In the genomic region with DNA sequence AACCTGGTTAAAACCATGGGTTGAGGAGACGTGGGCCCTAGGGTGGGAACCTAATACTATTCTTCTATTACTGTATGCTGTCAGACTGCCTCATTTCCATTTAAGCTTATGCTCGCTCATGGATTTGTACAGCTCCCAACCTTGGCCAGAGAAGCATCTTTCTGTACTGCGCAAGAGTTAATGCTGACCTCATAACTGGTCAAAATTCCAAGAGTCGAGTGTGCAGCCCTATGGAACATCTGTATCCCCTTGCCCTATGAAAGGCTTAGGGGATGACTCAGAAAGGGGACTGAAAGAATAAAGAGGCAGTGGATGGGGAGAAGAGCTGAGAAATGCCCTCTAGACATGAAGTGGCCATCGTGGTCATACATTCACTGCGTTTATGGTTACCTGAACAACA, we compare ENCODE assay signal across 25 mouse cellular contexts.
"Had no signal": no experiment of that assay in that cellular context is flagged by ENCODE, and none has a peak within 500 bp of the region (broad histone marks: within the 10 kb centered on the region; RNA-seq: fewer than 3 reads in every experiment).

No protein-coding gene starts in this region.

- H3K4me1 ChIP-seq: heart, embryonic 13.5 days; heart, embryonic 15.5 days; hindbrain, embryonic 13.5 days; hindbrain, embryonic 15.5 days; kidney, embryonic 15.5 days had no signal

- H3K9ac ChIP-seq: heart, embryonic 13.5 days; heart, embryonic 15.5 days; hindbrain, embryonic 13.5 days; hindbrain, embryonic 15.5 days; kidney, embryonic 15.5 days; limb, embryonic 13.5 days; limb, embryonic 15.5 days had no signal

- H3K4me3 ChIP-seq: heart, adult 2 months; heart, embryonic 13.5 days; heart, embryonic 15.5 days; hindbrain, embryonic 13.5 days; hindbrain, embryonic 15.5 days; kidney, embryonic 15.5 days; limb, embryonic 13.5 days; limb, embryonic 15.5 days had no signal

- H3K36me3 ChIP-seq: heart, embryonic 13.5 days; heart, embryonic 15.5 days; hindbrain, embryonic 13.5 days; hindbrain, embryonic 15.5 days; kidney, embryonic 15.5 days; limb, embryonic 13.5 days; limb, embryonic 15.5 days had no signal

- ATAC-seq: hindbrain, postnatal 0 days; intestine, embryonic 16.5 days had no signal

- DNase-seq: gastrocnemius, postnatal 14 days; gastrocnemius, postnatal 36 days; heart, adult 11 months; heart, adult 2 months; heart, postnatal 14 days; heart, postnatal 36 days; kidney, adult 11 months; kidney, adult 2 months; kidney, adult 9 months; kidney, postnatal 14 days; kidney, postnatal 36 days; layer of hippocampus, adult 9-11 months; layer of hippocampus, postnatal 36 days; left cerebral cortex, postnatal 4 days had no signal

- H3K27me3 ChIP-seq: heart, embryonic 13.5 days; heart, embryonic 15.5 days; hindbrain, embryonic 13.5 days; hindbrain, embryonic 15.5 days; kidney, embryonic 15.5 days; limb, embryonic 13.5 days; limb, embryonic 15.5 days had no signal

- H3K27ac ChIP-seq: heart, adult 2 months; heart, embryonic 13.5 days; heart, embryonic 15.5 days; hindbrain, embryonic 13.5 days; hindbrain, embryonic 15.5 days; hindbrain, postnatal 0 days; kidney, embryonic 15.5 days; kidney, postnatal 0 days; limb, embryonic 13.5 days; limb, embryonic 15.5 days had no signal

- H3K4me2 ChIP-seq: heart, embryonic 11.5 days; heart, embryonic 13.5 days; heart, embryonic 15.5 days; hindbrain, embryonic 13.5 days; hindbrain, embryonic 15.5 days; kidney, embryonic 15.5 days; limb, embryonic 13.5 days; limb, embryonic 15.5 days had no signal

- H3K9me3 ChIP-seq: heart, embryonic 13.5 days; heart, embryonic 15.5 days; hindbrain, embryonic 13.5 days; hindbrain, embryonic 15.5 days; kidney, embryonic 15.5 days; limb, embryonic 13.5 days; limb, embryonic 15.5 days had no signal
